Mouse (Mus musculus) spleen, postnatal 4 days (tissue): Measurements from ENCODE around the gene Cc2d2b.

Experiments used
- DNase-seq, 2 experiments: peaks; one replicate each; pipeline ENCODE4 v3.0.0; 2022; ENCODE audit warnings: low spot score in 2 of 2

Cc2d2b gene

DNA sequence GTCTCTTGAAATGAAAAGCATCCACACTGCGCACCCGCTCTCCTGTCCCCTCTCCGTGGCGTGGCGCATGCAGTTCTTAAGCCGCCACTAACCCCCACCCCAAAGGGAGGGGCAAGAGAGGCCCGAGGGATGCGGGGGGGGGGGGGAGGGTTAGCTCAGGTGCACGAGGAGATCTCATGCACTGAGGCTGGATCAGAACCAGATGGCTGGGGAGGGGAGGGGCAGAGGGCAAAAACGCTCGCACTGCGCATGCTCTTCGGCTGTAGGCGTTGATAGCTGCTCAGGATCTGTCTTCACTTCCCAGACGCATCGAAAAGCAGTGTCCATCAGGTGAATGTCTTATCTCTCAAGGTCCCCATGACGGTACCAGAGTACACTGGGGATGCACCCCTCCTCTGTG lies at the start of gene Cc2d2b:
Cc2d2b (plus strand) TSS at position 195 of the 400 bp plus-strand sequence.
- peak in 1 of 2 experiments; percentile 54 for DNase-seq

DNA sequence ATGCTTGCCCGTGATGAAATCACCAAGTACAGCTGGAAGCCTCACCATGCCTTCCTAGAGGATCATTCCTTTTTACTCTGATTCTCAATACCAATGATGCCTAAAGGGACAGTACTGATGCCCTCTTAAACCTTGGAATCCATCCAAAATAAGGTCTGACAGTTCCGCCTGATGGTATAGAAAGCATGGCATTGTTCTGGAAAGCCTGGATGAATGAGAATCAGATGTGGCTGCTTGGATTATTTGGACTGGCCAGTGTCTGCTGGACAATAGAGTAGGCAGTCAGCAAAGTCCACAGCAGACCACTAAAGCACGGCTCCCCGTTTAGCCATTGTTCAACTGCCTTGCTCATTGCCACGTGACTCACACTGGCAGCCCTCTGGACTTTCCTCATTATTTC lies 48.7 kb upstream of the Cc2d2b start:
- DNase-seq: no peak

DNA sequence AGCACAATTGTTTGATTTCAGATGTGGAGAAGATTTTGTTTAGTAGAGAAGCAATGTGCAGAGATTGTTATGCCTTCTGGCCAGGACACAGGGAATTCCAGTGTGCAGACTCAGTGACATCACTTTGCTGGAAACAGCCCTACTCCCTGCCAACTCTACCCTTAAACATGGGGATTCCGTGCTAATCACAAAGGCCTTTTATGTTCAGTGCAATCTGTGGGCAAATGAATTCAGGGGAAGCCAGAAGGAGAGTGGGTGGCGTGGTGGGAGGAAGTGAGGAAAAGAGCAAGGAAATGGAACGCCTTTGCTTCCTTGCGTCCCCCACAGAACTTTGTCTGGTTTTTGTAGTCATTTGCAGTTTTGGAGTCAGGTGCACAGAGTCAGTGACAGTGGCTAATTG lies 46.1 kb upstream of the Cc2d2b start:
- DNase-seq: no peak

GRCm38 (mm10) chr19:40712889-40713628 lies 35.5 kb upstream of the Cc2d2b start:
- DNase-seq: no peak

DNA sequence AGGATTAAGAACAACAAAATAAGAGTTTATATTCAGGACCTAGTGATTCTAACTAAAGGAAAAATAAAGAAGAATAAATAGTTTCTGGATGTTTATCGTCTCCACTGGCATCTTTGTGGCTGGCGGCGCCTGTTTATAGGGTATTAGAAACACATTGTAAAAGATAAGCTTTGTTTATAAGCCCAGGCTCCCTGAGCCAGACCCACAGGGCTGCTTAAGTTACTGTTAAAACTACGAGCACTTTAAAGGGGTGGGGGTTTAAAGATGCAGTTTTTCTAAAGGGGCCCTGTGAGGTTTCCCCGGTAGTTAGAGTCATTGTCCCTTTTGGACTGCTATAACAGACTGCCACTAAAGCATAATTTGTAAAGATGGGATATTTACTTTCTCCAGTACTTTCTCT lies 33.9 kb upstream of the Cc2d2b start:
- no peak for DNase-seq

- no peak for DNase-seq
Measured at GRCm38 (mm10) chr19:40716981-40717380, 31.6 kb upstream of the Cc2d2b start.

GRCm38 (mm10) chr19:40719439-40720105 lies 29.0 kb upstream of the Cc2d2b start:
- no peak for DNase-seq

GRCm38 (mm10) chr19:40720381-40720780 lies 28.2 kb upstream of the Cc2d2b start:
- DNase-seq: no peak

GRCm38 (mm10) chr19:40722137-40723038 lies 26.2 kb upstream of the Cc2d2b start:
- DNase-seq: peak; percentile 40 to 76

DNA sequence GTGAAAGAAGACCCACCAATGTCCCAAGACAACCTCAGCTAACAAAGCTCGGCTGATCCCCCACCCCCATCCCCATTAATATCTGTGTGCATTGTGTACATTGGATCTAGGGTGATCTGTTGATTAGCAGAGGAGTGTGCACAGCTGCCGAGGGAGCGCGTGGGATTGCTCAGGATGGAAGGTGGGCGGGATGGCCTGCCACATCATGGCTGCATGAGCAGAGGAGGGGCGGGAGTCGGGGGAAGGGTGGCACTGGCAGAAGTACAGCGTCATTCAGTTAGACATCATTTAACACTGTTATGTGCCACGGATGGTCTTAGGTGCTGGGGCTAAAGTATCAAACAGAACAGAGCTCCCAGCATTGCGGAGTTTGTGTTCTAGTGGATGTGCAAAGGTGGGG lies 25.0 kb upstream of the Cc2d2b start:
- DNase-seq: no peak

DNA sequence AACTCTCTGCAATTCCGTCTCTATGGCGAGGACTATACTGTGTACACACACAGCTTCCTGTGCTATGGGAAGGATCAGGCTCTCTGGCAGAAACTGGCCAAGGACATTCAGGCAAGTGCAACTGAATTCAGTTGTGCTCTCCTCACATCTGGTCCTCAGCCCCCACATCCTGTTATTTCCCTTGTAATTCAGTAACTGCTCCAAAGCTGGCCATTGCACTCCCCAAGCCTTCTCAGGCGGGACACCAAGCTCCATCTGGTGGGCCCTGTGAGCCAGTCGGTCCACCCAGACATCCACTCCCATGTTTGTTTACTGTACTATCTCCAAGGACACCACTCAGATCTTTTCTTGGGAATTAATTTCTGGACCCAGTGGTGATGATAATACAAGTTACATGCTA lies 22.4 kb upstream of the Cc2d2b start:
- DNase-seq: no peak

GRCm38 (mm10) chr19:40726614-40727013 lies 21.9 kb upstream of the Cc2d2b start:
- DNase-seq: no peak

DNA sequence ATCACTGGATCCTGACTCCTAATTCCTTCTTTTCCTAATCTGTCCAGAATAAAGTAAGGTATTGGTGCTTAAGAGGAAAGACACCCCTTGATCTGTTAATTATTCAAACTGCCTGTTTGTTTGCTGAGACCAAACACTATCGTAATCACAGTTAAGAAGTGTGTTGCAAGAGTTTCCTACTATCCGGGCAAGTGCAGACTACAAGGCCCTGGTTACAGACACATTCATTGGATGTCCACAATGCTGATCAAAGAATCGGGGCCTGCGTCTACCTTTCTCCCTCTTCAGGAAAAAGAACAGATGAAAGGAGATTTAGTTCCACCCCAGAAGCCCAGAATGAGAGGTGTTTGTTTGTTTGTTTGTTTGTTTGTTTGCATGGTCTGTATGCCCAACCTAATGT lies 20.3 kb upstream of the Cc2d2b start:
- peak in 1 of 2 experiments; percentile 44 for DNase-seq

DNA sequence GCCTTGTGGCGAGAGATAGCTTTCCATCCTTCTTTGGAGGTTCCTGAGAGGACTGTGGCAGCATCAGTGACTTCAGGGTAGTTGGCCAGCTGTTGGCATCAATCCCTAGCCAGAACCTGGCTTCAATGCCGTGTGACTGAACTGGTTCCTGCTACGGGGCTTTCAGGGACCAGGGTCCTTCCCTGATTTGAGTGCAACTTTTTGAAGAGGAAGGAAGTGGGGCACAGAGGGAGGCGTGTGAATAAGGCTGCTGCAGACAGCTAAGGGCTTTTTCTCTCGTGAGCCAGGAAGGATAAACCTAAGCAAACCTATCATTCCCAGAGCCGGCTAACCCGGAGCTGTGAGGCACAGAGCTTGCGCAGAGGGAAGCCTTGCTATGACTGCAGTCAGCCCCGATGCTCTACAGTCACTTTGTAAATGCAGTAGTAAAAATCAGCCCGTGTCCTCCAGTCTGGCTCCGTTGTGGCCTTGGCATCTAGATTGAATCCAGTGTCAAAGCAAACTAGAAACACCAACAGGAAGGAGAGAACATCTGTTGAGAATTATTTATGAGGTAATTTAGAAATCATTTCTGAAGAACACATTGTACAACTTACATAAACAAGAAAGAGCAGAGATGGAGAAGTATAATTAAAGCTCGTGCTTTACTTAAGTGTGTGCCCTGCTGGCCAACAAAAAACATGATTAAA lies 19.7 kb upstream of the Cc2d2b start:
- DNase-seq: peak in 1 of 2 experiments; percentile 51

GRCm38 (mm10) chr19:40733409-40733808 lies 15.1 kb upstream of the Cc2d2b start:
- DNase-seq: no peak

- DNase-seq: no peak
Measured at GRCm38 (mm10) chr19:40733849-40734248, 14.7 kb upstream of the Cc2d2b start.

GRCm38 (mm10) chr19:40736680-40737512 lies 11.7 kb upstream of the Cc2d2b start:
- DNase-seq: peak; percentile 30 to 67

GRCm38 (mm10) chr19:40737613-40738012 lies 10.9 kb upstream of the Cc2d2b start:
- no peak for DNase-seq

DNA sequence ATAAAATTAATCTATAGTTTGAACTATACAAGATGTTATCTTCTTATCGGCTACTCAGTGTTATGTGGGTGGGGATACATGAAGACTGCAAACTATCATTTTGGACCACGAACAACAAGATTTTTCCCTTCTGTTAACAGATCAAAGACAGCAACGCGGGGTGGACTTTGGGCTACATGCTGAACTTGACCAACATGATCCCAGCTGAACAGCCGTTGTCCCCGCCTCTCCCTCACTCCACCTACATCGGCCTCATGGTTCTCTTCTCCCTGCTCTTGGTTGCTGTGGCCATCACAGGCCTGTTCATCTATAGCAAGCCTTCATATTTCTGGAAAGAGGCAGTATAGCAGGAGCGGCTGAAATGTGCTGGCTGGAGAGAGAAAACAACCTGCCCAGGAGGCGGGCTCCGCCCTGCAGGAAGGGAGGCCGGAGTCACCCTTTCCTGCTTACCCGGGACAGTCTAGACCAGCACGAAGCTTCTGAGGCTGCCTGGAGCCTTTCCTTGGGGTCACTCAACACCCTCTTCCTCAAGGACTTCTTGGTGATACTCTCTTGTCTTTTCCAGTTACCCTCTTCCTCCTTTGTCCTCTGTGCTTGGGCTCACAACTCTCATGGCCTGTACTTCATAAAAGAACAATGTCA lies 9.7 kb upstream of the Cc2d2b start:
- peak in 1 of 2 experiments; percentile 46 for DNase-seq

DNA sequence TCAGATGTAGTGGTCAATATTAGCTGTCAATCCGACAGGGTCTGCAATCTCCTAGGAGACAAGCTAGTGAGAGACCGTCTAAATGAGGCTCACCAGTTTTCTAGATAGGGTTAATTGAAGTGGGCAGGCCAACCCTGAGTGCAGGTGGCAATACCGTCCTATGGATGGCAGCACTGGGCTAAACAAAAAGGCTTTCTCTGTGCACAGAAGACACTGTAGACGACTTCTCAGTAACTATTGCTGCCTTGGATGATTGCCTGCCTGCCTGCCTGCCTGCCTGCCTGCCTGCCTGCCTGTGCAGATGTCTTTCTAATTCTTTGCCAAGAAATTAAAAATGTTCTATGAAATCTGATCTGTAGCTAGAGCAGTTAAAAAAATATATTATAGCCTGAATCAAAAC lies 1.9 kb upstream of the Cc2d2b start:
- DNase-seq: peak; percentile 12 to 52
